Mouse (Mus musculus): ENCODE measurements around the gene Lsm11. TPM values are rescaled to one million over a fixed set of nuclear protein-coding genes. Genes with fewer than 3 reads are reported as not detected.
"Not testable (repeated sequence)": the region's sequence is repeated elsewhere in the genome, so short reads cannot be mapped to it uniquely, and the experiment has no call there.

The Lsm11 gene
- polyA plus RNA-seq, 1 experiment from 2014 or later: 8.0 TPM

DNA sequence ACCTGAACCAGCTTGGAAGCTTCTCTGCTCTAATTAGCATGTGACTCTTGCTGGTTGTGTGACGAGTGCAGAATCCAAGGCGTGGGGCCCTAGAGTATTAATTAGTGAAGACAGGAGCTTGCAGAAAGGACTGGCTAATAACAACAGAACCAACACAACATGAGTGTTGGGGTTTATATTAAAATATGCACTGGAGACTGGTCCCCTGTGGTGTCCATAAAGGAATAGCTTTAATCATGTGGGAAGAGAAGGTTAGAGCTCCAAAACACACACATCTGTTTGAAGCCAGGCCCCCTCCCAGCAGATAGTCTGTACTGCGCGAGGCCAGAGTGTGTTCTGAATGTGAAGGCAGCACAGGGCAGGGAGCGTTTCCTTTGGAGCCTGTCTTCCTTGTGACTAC, 58.1 kb downstream of the Lsm11 start:
- no peak for DNase-seq (ENCODE audit: low spot score)
- Histone ChIP-seq H3K27ac (replicated peaks; ENCODE audit: low read depth, low read length) (no peak overlapping the region), H3K27me3 (ENCODE audit: control insufficient read depth, insufficient read depth, low read length) (no peaks in the 10 kb centered on the region), H3K9ac (ENCODE audit: low read length) (no peak overlapping the region), H3K4me3 (ENCODE audit: low read depth, low read length) (no peak overlapping the region), H3K9me3 (ENCODE audit: control insufficient read depth, low read length) (no peaks in the 10 kb centered on the region), H3K4me1 (ENCODE audit: control insufficient read depth, insufficient read depth, low read length) (no peaks in the 10 kb centered on the region), H3K36me3 (ENCODE audit: control insufficient read depth, insufficient read depth, low read length) (peaks cover 7% of the 10 kb centered on the region; the same call in 1 of the 2 replicates), H3K4me2 (ENCODE audit: low read depth, severe bottlenecking) (no peak overlapping the region)
- ATAC-seq (ENCODE audit: insufficient number of reproducible peaks, low FRiP score, low TSS enrichment, low read depth): no peak
- 69% methylated on average over 5 of the region's 5 CpGs for WGBS

DNA sequence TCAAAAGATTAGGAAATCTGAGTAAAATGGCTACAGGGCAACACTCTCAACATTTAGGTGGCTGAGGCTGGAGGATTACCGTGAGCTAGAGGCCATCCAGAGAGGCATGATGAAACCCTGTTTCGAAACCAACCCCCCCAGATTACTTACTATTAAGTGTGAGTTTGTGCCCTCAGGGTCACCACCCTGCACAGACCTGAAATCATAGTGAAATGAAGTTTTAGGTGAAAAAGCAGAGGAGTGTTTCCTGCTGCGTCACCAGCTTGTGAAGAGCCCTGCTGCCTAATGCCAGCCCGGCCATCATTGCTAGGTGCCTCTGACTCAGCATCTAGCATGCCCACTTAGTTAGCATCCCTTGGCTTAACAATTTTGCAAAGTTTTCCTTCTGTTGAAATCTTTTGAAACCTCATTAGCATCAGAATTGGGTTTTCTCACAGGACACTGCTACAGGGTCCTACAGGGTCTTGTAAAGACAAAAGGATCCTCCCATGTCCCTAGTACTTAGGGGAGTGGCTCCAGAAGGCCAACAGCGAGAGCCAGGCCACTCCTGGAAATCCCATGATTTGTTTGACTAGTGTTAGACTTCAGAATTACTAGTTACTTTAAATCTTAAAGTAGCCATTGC, 59.0 kb downstream of the Lsm11 start:
- Histone ChIP-seq H3K36me3 (ENCODE audit: control insufficient read depth, insufficient read depth, low read length) (peaks cover 7% of the 10 kb centered on the region; the same call in 1 of the 2 replicates), H3K4me3 (ENCODE audit: low read depth, low read length) (no peak overlapping the region), H3K27me3 (ENCODE audit: control insufficient read depth, insufficient read depth, low read length) (no peaks in the 10 kb centered on the region), H3K4me1 (ENCODE audit: control insufficient read depth, insufficient read depth, low read length) (no peaks in the 10 kb centered on the region; the same call in 1 of the 2 replicates), H3K27ac (replicated peaks; ENCODE audit: low read depth, low read length) (no peak overlapping the region), H3K4me2 (ENCODE audit: low read depth, severe bottlenecking) (no peak overlapping the region), H3K9ac (ENCODE audit: low read length) (no peak overlapping the region), H3K9me3 (ENCODE audit: control insufficient read depth, low read length) (no peaks in the 10 kb centered on the region)
- 87% methylated on average over 5 of the region's 5 CpGs for WGBS
- ATAC-seq (ENCODE audit: insufficient number of reproducible peaks, low FRiP score, low TSS enrichment, low read depth) (no peak), DNase-seq (ENCODE audit: low spot score) (no peak)

- H3K4me1 ChIP-seq (ENCODE audit: control insufficient read depth, insufficient read depth, low read length): no peaks in the 10 kb centered on the region; the same call in 1 of the 2 replicates
- H3K4me2 ChIP-seq (ENCODE audit: low read depth, severe bottlenecking): no peak overlapping the region
- ATAC-seq (ENCODE audit: insufficient number of reproducible peaks, low FRiP score, low TSS enrichment, low read depth) (no peak), DNase-seq (ENCODE audit: low spot score) (no peak)
- H3K27me3 ChIP-seq (ENCODE audit: control insufficient read depth, insufficient read depth, low read length): no peaks in the 10 kb centered on the region
- H3K9ac ChIP-seq (ENCODE audit: low read length): no peak overlapping the region
- H3K9me3 ChIP-seq (ENCODE audit: control insufficient read depth, low read length): no peaks in the 10 kb centered on the region
- WGBS: 68% methylated on average over 4 of the region's 4 CpGs
- H3K36me3 ChIP-seq (ENCODE audit: control insufficient read depth, insufficient read depth, low read length): peaks cover 5% of the 10 kb centered on the region; the same call in 1 of the 2 replicates
- no peak overlapping the region for H3K27ac ChIP-seq (replicated peaks; ENCODE audit: low read depth, low read length)
- H3K4me3 ChIP-seq (ENCODE audit: low read depth, low read length): no peak overlapping the region
Measured at GRCm38 (mm10) chr11:45884029-45884428, 60.7 kb downstream of the Lsm11 start.

- ATAC-seq (ENCODE audit: insufficient number of reproducible peaks, low FRiP score, low TSS enrichment, low read depth): no peak
- H3K4me2 ChIP-seq (ENCODE audit: low read depth, severe bottlenecking): no peak overlapping the region
Measured at GRCm38 (mm10) chr11:45883270-45883931, 61.3 kb downstream of the Lsm11 start.

GRCm38 (mm10) chr11:45881683-45882068, 63.1 kb downstream of the Lsm11 start:
- WGBS: 59% methylated on average over 5 of the region's 5 CpGs
- Histone ChIP-seq H3K36me3 (ENCODE audit: control insufficient read depth, insufficient read depth, low read length) (no peaks in the 10 kb centered on the region; the same call in 1 of the 2 replicates), H3K9me3 (ENCODE audit: control insufficient read depth, low read length) (no peaks in the 10 kb centered on the region), H3K4me2 (ENCODE audit: low read depth, severe bottlenecking) (no peak overlapping the region), H3K27ac (replicated peaks; ENCODE audit: low read depth, low read length) (no peak overlapping the region; the same call in 1 of the 2 replicates), H3K4me1 (ENCODE audit: control insufficient read depth, insufficient read depth, low read length) (no peaks in the 10 kb centered on the region; the same call in 1 of the 2 replicates), H3K27me3 (ENCODE audit: control insufficient read depth, insufficient read depth, low read length) (no peaks in the 10 kb centered on the region), H3K4me3 (ENCODE audit: low read depth, low read length) (no peak overlapping the region), H3K9ac (ENCODE audit: low read length) (no peak overlapping the region)
- no peak for ATAC-seq (ENCODE audit: insufficient number of reproducible peaks, low FRiP score, low TSS enrichment, low read depth)
- DNase-seq (ENCODE audit: low spot score): peak; percentile 43

More at GRCm38 (mm10) chr11:45883270-45883931, 61.3 kb downstream of the Lsm11 start:
- no peaks in the 10 kb centered on the region for H3K27me3 ChIP-seq (ENCODE audit: control insufficient read depth, insufficient read depth, low read length)
- no peak overlapping the region for H3K27ac ChIP-seq (replicated peaks; ENCODE audit: low read depth, low read length)
- H3K4me3 ChIP-seq (ENCODE audit: low read depth, low read length): no peak overlapping the region
- 81% methylated on average over 8 of the region's 8 CpGs for WGBS
- H3K9me3 ChIP-seq (ENCODE audit: control insufficient read depth, low read length): no peaks in the 10 kb centered on the region
- no peaks in the 10 kb centered on the region; the same call in 1 of the 2 replicates for H3K4me1 ChIP-seq (ENCODE audit: control insufficient read depth, insufficient read depth, low read length)
- peaks cover 5% of the 10 kb centered on the region; the same call in 1 of the 2 replicates for H3K36me3 ChIP-seq (ENCODE audit: control insufficient read depth, insufficient read depth, low read length)
- no peak overlapping the region for H3K9ac ChIP-seq (ENCODE audit: low read length)
- no peak for DNase-seq (ENCODE audit: low spot score)

DNA sequence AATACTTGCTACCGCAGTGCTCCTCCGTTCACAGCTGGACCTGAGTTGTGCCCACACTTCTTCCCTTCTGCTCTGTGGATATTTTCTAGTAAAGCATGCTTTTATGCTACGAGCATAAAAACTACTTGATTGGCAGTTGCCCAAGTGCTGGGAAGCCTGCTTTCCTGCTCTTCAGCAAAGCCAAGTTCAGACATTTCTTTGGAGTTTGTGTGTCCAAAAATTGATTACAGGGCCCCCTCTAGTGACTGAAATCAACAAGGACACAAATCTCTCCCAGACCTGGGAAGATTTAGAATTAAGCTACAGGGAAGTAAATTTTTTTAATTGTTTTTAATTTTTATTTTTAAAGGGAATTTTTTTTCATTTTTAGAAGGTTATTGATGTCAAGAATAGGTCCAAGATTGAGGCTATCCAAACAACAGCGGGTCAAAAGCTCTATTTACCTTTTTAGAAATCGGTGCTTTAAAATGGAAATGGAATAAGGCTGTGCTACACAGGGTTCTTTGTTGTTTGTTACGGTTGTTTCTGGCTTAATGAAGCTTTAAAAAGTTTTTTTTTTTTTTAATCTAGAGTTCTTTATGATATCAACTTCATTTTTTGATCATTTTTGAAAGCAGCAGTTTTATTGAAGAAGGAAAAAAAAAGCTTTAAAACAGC, 63.6 kb downstream of the Lsm11 start:
- no peaks in the 10 kb centered on the region; the same call in 1 of the 2 replicates for H3K4me1 ChIP-seq (ENCODE audit: control insufficient read depth, insufficient read depth, low read length)
- 82% methylated on average over 6 of the region's 6 CpGs for WGBS
- no peak for ATAC-seq (ENCODE audit: insufficient number of reproducible peaks, low FRiP score, low TSS enrichment, low read depth)

GRCm38 (mm10) chr11:45879366-45879765, 65.4 kb downstream of the Lsm11 start:
- ATAC-seq (ENCODE audit: insufficient number of reproducible peaks, low FRiP score, low TSS enrichment, low read depth); H3K9ac ChIP-seq (ENCODE audit: low read length); H3K27ac ChIP-seq (replicated peaks; ENCODE audit: low read depth, low read length); H3K4me3 ChIP-seq (ENCODE audit: low read depth, low read length); H3K27me3 ChIP-seq (ENCODE audit: control insufficient read depth, insufficient read depth, low read length); H3K4me1 ChIP-seq (ENCODE audit: control insufficient read depth, insufficient read depth, low read length); DNase-seq (ENCODE audit: low spot score); H3K9me3 ChIP-seq (ENCODE audit: control insufficient read depth, low read length); H3K4me2 ChIP-seq (ENCODE audit: low read depth, severe bottlenecking); H3K36me3 ChIP-seq (ENCODE audit: control insufficient read depth, insufficient read depth, low read length): not testable (repeated sequence)
- WGBS: 88% methylated on average over 4 of the region's 4 CpGs

More for the DNA sequence above, 63.6 kb downstream of the Lsm11 start:
- no peak overlapping the region for H3K4me3 ChIP-seq (ENCODE audit: low read depth, low read length)
- no peak overlapping the region for H3K27ac ChIP-seq (replicated peaks; ENCODE audit: low read depth, low read length)
- no peaks in the 10 kb centered on the region for H3K36me3 ChIP-seq (ENCODE audit: control insufficient read depth, insufficient read depth, low read length)
- H3K4me2 ChIP-seq (ENCODE audit: low read depth, severe bottlenecking): no peak overlapping the region
- no peaks in the 10 kb centered on the region for H3K27me3 ChIP-seq (ENCODE audit: control insufficient read depth, insufficient read depth, low read length)
- H3K9me3 ChIP-seq (ENCODE audit: control insufficient read depth, low read length): no peaks in the 10 kb centered on the region
- H3K9ac ChIP-seq (ENCODE audit: low read length): no peak overlapping the region
- no peak for DNase-seq (ENCODE audit: low spot score)
